Mouse (Mus musculus): ENCODE results near the gene Smagp.
A peak's percentile ranks its signal among the peaks of the same experiment; 100 is the strongest.

Smagp gene

DNA sequence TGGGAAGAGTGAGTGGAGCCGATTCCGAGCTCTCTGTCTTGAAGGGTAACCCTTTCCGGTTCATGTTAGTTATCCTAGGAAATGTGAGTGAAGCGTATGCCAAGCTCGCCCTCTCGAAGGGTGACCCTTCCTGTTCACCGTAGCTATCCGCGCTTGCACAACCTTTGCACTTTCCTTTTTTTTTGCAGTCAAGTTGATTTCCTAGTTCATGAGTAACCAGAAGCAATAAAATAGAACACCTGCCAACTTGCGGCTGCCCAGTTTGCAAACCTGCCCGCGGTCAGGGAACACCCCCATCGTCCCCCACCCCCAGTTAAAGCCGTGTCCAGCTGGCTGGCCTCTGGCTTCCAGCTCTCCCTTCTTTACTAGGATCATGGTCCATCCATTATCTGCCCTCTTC lies 42.3 kb upstream of the Smagp start:
- no peak for TF ChIP-seq CTCF (conservative IDR thresholded peaks at IDR 0.05; ENCODE audit: low read length)
- TF ChIP-seq POU5F1 (IDR thresholded peaks at IDR 0.05; ENCODE audit: borderline replicate concordance, low read length) = no peak
- TF ChIP-seq NANOG (IDR thresholded peaks at IDR 0.05; ENCODE audit: borderline replicate concordance, low read length) = no peak
- Histone ChIP-seq H3K4me3 (replicated peaks; ENCODE audit: low read length) (no peak overlapping the region), H3K36me3 (ENCODE audit: insufficient read depth, low read length) (no peaks in the 10 kb centered on the region), H3K27me3 (ENCODE audit: insufficient read depth, low read length) (peaks cover 5% of the 10 kb centered on the region), H3K4me1 (replicated peaks; ENCODE audit: low read depth, low read length) (peaks cover 52% of the 10 kb centered on the region), H3K9me3 (ENCODE audit: low read length) (no peaks in the 10 kb centered on the region)

DNA sequence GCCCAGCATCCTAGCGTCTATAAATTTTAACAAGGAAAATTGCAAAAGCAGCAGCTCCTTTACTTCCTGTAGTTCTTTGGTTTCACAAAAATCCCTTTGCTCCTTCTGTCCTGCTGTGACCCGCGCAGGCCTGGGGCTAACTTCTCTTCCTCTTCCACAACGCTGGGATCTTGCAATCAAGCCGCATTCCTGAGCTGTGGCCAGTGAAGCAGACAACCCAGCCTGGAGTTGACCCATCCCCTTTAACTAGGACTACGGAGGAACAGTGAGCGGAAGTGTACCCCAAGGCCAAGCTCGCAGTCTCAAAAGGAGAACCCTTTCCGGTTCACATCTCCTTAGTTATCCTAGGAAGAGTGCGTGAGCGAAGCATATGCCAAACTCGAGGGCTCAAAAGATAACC lies 41.8 kb upstream of the Smagp start:
- H3K4me1 ChIP-seq (replicated peaks; ENCODE audit: low read depth, low read length) = peaks cover 55% of the 10 kb centered on the region
- H3K27me3 ChIP-seq (ENCODE audit: insufficient read depth, low read length) = peaks cover 5% of the 10 kb centered on the region
- no peaks in the 10 kb centered on the region for H3K36me3 ChIP-seq (ENCODE audit: insufficient read depth, low read length)
- H3K4me3 ChIP-seq (replicated peaks; ENCODE audit: low read length) = no peak overlapping the region
- H3K9me3 ChIP-seq (ENCODE audit: low read length) = no peaks in the 10 kb centered on the region
- TF ChIP-seq POU5F1 (IDR thresholded peaks at IDR 0.05; ENCODE audit: borderline replicate concordance, low read length) (no peak), NANOG (IDR thresholded peaks at IDR 0.05; ENCODE audit: borderline replicate concordance, low read length) (no peak), CTCF (conservative IDR thresholded peaks at IDR 0.05; ENCODE audit: low read length) (no peak)

DNA sequence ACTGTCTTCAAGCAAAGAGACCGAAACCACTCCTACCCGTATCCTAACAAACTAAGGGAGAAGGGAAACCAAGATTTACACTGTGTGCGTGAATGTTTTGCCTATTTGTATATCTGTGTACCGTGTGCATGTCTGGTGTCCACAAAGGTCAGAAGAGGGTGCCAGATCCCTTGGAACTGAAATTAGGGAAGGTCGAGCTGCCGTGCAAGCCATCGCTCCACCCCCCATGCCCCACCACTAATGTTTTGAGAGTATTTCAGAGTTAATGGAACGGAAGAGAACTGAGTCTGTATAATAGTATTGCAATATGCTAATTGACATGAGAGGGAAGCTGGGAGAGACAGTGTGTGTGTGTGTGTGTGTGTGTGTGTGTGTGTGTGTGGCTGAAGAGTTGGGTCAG lies 40.9 kb upstream of the Smagp start:
- TF ChIP-seq NANOG (IDR thresholded peaks at IDR 0.05; ENCODE audit: borderline replicate concordance, low read length) (no peak), POU5F1 (IDR thresholded peaks at IDR 0.05; ENCODE audit: borderline replicate concordance, low read length) (no peak), CTCF (conservative IDR thresholded peaks at IDR 0.05; ENCODE audit: low read length) (no peak)
- Histone ChIP-seq H3K9me3 (ENCODE audit: low read length) (no peaks in the 10 kb centered on the region), H3K27me3 (ENCODE audit: insufficient read depth, low read length) (peaks cover 5% of the 10 kb centered on the region), H3K4me3 (replicated peaks; ENCODE audit: low read length) (no peak overlapping the region), H3K36me3 (ENCODE audit: insufficient read depth, low read length) (no peaks in the 10 kb centered on the region), H3K4me1 (replicated peaks; ENCODE audit: low read depth, low read length) (peaks cover 64% of the 10 kb centered on the region)

DNA sequence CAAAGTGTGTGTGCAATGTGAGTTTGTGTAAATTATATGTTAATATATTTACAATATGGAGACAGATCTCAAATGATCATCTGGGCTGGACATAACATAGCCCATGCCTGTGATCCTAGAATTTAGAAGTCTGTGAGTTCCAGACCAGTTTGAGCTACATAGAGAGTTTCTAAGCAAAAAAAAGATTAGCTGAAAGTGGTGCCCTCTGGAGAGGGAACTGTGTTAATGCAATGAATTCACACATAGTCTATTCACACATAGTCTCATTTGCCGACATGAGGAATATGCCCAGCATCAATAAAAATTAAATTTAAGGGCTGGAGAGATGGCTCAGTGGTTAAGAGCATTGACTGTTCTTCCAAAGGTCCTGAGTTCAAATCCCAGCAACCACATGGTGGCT lies 39.8 kb upstream of the Smagp start:
- TF ChIP-seq NANOG (IDR thresholded peaks at IDR 0.05; ENCODE audit: borderline replicate concordance, low read length) (no peak), CTCF (conservative IDR thresholded peaks at IDR 0.05; ENCODE audit: low read length) (peak; percentile 16; the same call in 1 of the 2 replicates), POU5F1 (IDR thresholded peaks at IDR 0.05; ENCODE audit: borderline replicate concordance, low read length) (no peak)
- Histone ChIP-seq H3K36me3 (ENCODE audit: insufficient read depth, low read length) (no peaks in the 10 kb centered on the region), H3K27me3 (ENCODE audit: insufficient read depth, low read length) (peaks cover 5% of the 10 kb centered on the region)

DNA sequence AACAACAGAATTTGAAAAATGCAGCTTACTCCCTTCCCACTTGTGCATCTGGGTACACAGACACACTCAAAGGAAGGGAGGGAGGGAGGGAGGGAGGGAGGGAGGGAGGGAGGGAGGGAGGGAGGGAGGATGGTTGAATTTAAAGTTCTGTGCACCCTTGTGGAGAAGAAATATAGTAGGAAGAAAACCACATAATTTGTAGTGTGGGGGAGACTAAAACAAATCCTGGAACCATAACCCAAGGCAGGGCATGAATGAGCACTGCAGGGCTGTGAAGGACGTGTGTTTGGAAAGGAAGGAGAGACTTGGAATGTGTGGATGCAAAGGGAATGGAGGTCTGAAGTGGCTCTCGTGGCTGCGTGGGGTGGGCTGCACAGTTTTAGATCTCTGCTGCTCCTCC lies 38.7 kb upstream of the Smagp start:
- H3K9me3 ChIP-seq (ENCODE audit: low read length) = no peaks in the 10 kb centered on the region
- peaks cover 52% of the 10 kb centered on the region for H3K4me1 ChIP-seq (replicated peaks; ENCODE audit: low read depth, low read length)
- TF ChIP-seq POU5F1 (IDR thresholded peaks at IDR 0.05; ENCODE audit: borderline replicate concordance, low read length) (no peak), NANOG (IDR thresholded peaks at IDR 0.05; ENCODE audit: borderline replicate concordance, low read length) (no peak), CTCF (conservative IDR thresholded peaks at IDR 0.05; ENCODE audit: low read length) (no peak)
- H3K27me3 ChIP-seq (ENCODE audit: insufficient read depth, low read length) = peaks cover 10% of the 10 kb centered on the region
- no peak overlapping the region for H3K4me3 ChIP-seq (replicated peaks; ENCODE audit: low read length)
- H3K36me3 ChIP-seq (ENCODE audit: insufficient read depth, low read length) = no peaks in the 10 kb centered on the region

More for the DNA sequence above, 39.8 kb upstream of the Smagp start:
- no peak overlapping the region for H3K4me3 ChIP-seq (replicated peaks; ENCODE audit: low read length)
- H3K9me3 ChIP-seq (ENCODE audit: low read length) = no peaks in the 10 kb centered on the region
- H3K4me1 ChIP-seq (replicated peaks; ENCODE audit: low read depth, low read length) = peaks cover 60% of the 10 kb centered on the region

DNA sequence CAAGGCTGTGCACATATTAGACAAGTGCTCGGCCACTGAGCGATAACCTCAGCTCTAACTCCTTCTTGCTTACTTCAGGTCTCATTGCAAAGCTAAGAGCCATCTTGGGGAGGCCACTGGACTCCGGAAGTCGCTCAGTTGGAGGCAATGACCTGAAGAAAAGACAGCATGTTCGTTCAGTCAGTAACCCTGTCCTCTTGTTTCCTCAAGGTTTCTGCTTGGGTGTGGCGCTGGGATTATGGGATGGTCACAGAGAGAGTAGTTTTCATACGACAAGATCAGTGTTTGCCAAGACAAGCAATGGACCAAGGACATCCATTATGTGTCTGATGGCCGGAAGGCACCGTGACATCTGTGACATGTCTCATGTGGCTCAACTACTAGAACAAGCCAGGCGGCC lies 37.8 kb upstream of the Smagp start:
- no peak for TF ChIP-seq CTCF (conservative IDR thresholded peaks at IDR 0.05; ENCODE audit: low read length)
- no peak for TF ChIP-seq POU5F1 (IDR thresholded peaks at IDR 0.05; ENCODE audit: borderline replicate concordance, low read length)
- TF ChIP-seq NANOG (IDR thresholded peaks at IDR 0.05; ENCODE audit: borderline replicate concordance, low read length) = no peak
- Histone ChIP-seq H3K4me1 (replicated peaks; ENCODE audit: low read depth, low read length) (peaks cover 49% of the 10 kb centered on the region), H3K9me3 (ENCODE audit: low read length) (no peaks in the 10 kb centered on the region), H3K36me3 (ENCODE audit: insufficient read depth, low read length) (no peaks in the 10 kb centered on the region), H3K27me3 (ENCODE audit: insufficient read depth, low read length) (peaks cover 17% of the 10 kb centered on the region), H3K4me3 (replicated peaks; ENCODE audit: low read length) (peak overlapping the region; percentile 11; the same call in 1 of the 2 replicates)

DNA sequence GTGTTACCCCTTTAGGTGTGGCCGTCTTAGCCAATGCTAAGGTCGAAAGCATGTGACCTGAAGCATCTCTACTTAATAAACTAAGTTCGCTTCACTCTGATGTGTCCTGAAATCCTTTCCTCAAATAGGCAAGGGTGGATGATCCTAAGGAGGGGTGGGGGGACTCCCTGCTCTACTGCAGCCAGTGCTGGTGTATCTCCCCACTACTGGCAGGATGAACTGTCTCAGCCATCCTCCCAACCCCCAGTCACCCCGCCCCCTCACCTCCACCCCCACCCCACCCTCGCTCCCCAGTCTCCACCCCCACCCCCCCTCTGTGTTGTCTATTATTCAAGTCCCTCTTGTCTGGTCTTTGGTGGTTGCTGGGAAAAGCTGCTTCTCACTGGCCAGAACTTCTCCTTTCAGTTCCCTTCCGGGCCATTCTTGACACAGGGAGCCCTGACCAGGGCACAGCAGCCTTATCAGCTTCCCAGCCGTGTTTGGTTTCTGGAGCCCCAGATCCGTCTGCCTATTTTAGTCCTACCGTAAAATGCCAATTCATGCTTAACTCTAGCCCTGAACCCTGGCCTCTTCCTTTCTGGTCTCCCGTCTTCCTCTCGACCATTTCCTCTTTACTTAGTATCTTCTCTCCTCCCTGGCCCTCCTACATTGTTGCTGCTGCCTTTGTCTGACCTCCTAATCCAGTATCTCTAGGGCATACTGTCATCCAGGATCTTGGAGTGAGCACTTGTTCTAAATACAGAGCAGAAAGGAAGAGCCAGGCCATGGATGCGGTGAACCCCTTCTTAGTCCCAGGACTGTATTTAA lies 37.0 kb upstream of the Smagp start:
- H3K27me3 ChIP-seq (ENCODE audit: insufficient read depth, low read length) = peaks cover 20% of the 10 kb centered on the region
- peaks cover 50% of the 10 kb centered on the region for H3K4me1 ChIP-seq (replicated peaks; ENCODE audit: low read depth, low read length)
- no peaks in the 10 kb centered on the region for H3K9me3 ChIP-seq (ENCODE audit: low read length)
- no peak for TF ChIP-seq NANOG (IDR thresholded peaks at IDR 0.05; ENCODE audit: borderline replicate concordance, low read length)
- TF ChIP-seq CTCF (conservative IDR thresholded peaks at IDR 0.05; ENCODE audit: low read length) = no peak
- no peak for TF ChIP-seq POU5F1 (IDR thresholded peaks at IDR 0.05; ENCODE audit: borderline replicate concordance, low read length)
- H3K4me3 ChIP-seq (replicated peaks; ENCODE audit: low read length) = 0 out of 2 replicates have a peak overlapping the region, but pooled peaks have one; percentile 20
- no peaks in the 10 kb centered on the region for H3K36me3 ChIP-seq (ENCODE audit: insufficient read depth, low read length)

DNA sequence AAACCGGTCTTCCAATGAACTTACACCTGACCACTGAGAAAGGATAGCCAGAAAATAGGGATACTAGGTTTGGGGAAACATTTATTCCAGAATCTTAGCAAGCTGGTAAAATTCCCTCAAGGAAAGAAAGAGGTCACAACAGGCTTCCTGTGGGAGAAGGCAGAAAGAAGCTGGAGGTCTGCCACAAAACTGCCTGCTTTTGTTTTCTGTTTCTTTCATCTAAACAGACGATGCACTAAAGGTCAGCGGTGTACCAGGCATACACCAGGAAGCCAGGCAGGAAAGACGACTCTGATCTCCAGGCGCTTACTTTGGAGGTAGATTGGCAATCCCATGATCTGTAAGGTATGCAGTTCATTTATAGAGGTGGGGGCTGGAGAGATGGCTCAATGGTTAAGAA lies 34.1 kb upstream of the Smagp start:
- TF ChIP-seq CTCF (conservative IDR thresholded peaks at IDR 0.05; ENCODE audit: low read length) (no peak), NANOG (IDR thresholded peaks at IDR 0.05; ENCODE audit: borderline replicate concordance, low read length) (no peak), POU5F1 (IDR thresholded peaks at IDR 0.05; ENCODE audit: borderline replicate concordance, low read length) (no peak)
- H3K9me3 ChIP-seq (ENCODE audit: low read length) = no peaks in the 10 kb centered on the region

More for the DNA sequence above, 34.1 kb upstream of the Smagp start:
- Histone ChIP-seq H3K36me3 (ENCODE audit: insufficient read depth, low read length) (no peaks in the 10 kb centered on the region), H3K4me3 (replicated peaks; ENCODE audit: low read length) (no peak overlapping the region), H3K27me3 (ENCODE audit: insufficient read depth, low read length) (peaks cover 28% of the 10 kb centered on the region), H3K4me1 (replicated peaks; ENCODE audit: low read depth, low read length) (peaks cover 71% of the 10 kb centered on the region)
